Mouse (Mus musculus) layer of hippocampus, adult 9-11 months (tissue): ENCODE data around the gene F13a1.

ENCODE experiments used
- DNase-seq: peaks from one replicate; pipeline ENCODE4 v3.0.0; 2022

The F13a1 gene

GRCm38 (mm10) chr13:37050126-37050525 is at the start of gene F13a1:
Gene F13a1 (minus strand): TSS chr13:37050244.
- no peak for DNase-seq

- DNase-seq: no peak
Observed at GRCm38 (mm10) chr13:37091620-37092019, 41.6 kb upstream of the F13a1 start.

GRCm38 (mm10) chr13:37089104-37089503 is 39.1 kb upstream of the F13a1 start:
- no peak for DNase-seq

GRCm38 (mm10) chr13:37081506-37082241 is 31.6 kb upstream of the F13a1 start:
- peak; percentile 10 for DNase-seq

DNA sequence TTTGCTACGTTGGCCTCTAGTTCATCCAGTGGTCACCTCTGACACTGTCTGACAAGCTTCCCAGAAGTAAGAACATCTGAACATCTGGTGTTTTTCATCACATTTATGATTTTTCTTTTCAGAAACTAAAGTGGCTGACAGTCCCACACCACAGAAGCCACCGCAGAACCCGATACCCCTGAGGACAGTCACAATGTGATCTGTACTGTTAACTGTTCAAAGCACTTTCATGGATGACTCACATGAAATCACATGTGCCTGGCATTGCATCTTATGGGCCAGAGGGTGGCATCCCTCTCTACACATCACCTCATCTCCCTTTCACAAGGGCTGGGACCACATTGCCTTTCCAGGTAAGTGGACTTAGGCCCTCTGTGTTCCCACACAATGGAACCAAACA is 21.3 kb upstream of the F13a1 start:
- no peak for DNase-seq

GRCm38 (mm10) chr13:37070824-37071223 is 20.8 kb upstream of the F13a1 start:
- DNase-seq: no peak

DNA sequence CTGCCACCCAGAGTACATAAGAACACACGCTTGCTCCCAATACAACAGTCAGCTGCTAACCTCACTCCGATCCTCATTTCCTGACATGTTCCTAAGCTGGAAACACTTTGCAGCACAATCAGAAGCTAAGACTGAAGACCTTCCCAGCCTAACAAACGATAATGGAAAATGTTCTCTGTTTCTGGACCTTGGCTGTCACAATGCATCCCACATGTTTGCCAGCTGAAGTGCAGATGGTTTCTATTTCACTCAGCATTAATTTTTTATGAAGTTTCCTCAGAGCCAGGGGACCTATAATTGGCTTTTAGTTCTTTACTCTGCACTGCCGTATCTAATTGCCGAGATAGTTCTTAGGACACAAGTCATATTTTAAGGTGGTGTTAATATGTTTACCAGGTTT is 10.8 kb upstream of the F13a1 start:
- DNase-seq: no peak

DNA sequence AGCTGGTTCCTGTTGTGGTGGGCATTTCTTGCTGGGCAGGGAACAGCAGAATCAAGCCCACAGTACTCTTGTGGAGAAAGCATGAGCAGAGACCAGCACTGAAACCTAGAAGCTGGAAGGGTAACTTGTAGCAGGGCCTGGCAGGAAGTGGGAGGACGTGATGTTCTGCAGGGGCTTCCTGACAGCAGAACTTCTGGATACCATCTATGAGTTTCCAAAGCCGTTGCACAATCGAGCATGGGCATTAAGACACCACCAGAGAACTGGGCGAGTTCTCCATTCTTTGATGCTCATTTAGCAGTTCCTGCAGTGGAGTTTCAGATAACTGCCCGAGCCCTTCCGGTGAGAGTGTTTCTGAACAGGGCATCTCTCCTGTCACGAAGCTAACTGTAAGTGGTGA is 6.6 kb upstream of the F13a1 start:
- DNase-seq: peak; percentile 64

- DNase-seq: no peak
Observed at GRCm38 (mm10) chr13:37049631-37050030, 413 bp downstream of the F13a1 start.

- DNase-seq: no peak
Observed at GRCm38 (mm10) chr13:37049018-37049417, 1.0 kb downstream of the F13a1 start.

DNA sequence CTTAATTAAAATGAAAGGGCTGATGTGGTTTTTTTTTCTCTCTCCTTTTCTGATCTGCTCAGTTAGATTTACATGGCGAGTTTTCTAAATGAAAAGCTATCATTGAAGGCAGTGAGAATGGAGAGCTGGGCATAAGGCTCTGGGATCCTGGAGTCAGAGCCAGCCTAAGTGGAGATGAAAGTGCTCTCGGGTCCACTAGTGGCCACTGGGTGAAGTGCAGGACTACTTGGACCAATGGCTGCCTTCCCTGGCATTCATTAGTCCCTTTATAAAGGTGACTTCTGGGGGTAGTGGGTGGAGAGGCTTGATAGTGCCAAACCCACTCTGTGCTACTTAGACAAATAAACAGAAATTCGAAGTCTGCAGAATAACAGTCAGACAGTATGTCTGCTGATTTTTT is 5.0 kb downstream of the F13a1 start:
- no peak for DNase-seq

DNA sequence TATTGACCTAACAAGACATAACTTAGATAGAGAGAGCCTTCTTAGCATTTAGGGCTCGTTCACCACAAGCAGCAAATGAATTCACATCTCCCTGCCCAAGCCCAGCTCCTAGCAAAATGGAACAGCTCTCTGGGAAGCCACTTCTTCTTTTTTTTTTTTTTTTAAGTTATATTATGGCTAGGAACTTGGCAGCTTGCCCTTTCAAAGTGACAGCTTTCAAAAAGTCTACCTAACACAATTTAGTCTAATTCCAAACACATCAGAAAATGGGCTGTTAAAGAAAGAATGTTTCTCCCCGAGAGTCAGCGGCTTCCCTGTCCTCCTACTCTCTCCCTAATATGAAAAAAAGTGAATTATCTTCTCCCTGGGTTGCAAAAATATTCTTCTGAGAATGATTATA is 15.3 kb downstream of the F13a1 start:
- no peak for DNase-seq

GRCm38 (mm10) chr13:37025996-37026579 is 24.0 kb downstream of the F13a1 start:
- no peak for DNase-seq

DNA sequence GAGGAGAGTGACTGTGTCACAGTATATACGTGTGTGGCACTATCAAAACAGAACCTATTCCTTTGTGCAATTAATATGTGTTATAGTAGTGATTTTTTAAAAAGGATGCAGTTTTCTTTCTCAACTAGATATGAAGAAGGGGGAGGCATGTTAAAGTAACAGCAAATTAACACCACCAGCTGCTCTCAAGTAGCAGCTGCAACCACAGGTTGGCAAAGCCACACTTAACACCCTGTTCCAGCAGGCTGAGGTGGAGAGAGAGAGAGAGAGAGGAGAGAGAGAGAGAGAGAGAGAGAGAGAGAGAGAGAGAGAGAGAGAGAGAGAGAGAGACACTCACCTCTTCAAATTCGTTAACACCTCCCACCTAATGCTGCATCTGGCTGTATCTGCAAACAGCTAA is 28.5 kb downstream of the F13a1 start:
- no peak for DNase-seq

GRCm38 (mm10) chr13:37010771-37011170 is 39.3 kb downstream of the F13a1 start:
- DNase-seq: peak; percentile 6

GRCm38 (mm10) chr13:37006224-37006623 is 43.8 kb downstream of the F13a1 start:
- no peak for DNase-seq

- DNase-seq: no peak
Observed at GRCm38 (mm10) chr13:36999210-36999705, 50.8 kb downstream of the F13a1 start.

GRCm38 (mm10) chr13:36993593-36993992 is 56.5 kb downstream of the F13a1 start:
- no peak for DNase-seq

DNA sequence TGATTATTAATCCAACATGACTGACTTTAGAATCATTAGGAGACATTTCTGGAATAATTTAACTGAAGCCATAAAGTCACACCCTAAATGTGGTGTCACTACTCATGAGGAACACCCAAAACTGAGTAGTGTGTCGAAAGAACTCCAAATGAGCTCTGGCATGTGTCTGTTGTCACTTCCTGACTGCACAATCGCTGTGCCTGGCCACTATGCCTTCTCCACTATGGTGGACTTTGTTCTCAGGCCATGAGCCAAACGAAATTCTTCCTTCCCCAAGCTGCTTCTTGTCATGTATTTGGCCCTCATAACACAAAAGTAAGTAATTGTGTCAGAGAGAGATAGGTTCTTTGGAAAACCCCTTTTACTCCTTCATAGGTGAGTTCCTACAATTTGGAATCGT is 61.7 kb downstream of the F13a1 start:
- DNase-seq: no peak

DNA sequence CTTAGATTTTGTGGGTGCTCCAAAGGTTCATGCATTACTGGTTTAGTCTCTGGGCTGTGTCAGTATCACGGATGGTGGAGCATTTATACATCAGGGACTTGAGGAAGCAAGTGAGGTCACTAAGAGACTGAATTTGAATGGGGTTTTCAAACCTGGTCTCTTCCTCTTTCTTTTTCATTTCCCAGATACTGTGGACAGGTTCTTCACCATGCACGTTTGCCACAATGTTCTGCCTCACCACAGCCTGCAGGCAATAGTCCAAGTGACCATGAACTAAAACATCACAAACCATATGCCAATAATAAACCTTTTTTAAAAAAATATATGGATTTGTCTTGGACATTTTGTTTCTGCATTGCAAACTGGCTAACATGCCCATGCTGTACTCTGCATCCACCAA is 77.0 kb downstream of the F13a1 start:
- no peak for DNase-seq

DNA sequence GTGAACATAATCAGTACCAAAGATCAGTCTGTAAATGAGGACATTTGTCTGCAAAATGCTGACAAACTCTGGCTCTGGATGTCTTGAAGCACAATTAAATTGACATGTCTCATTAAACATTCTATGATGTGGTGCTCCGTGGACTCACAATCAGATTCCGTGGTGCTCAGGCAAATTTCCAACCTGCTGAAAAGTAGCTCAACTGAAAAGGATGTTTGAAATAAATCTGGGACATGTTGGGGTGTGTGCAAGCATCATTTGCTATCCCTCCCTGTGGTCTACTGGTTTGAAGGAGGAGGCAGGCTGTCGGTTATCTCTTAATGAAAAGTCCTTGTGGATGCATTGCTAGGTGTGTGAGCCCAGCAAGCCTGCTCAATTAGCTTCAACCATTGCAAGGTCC is 77.8 kb downstream of the F13a1 start:
- no peak for DNase-seq

- DNase-seq: no peak
Observed at GRCm38 (mm10) chr13:36962926-36963325, 87.1 kb downstream of the F13a1 start.

DNA sequence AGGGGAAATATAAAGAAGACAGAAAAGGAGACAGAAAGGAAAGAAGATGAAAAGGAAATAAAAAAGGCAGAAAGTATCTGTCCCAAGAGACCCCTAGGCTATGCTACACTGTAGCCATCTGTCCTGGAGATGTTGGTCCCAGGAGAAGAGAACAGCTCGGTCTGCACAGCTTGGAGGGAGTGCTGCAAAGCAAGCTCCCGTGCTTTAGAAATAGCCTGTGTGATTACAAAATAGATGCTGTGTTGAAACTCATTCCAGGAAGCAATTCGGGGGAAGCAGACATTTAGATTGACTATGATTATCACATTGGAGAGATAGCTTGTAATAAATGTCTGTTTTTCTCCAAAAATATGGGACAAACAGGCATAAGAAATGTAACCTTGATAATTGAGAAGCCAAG is 91.0 kb downstream of the F13a1 start:
- peak; percentile 79 for DNase-seq

DNA sequence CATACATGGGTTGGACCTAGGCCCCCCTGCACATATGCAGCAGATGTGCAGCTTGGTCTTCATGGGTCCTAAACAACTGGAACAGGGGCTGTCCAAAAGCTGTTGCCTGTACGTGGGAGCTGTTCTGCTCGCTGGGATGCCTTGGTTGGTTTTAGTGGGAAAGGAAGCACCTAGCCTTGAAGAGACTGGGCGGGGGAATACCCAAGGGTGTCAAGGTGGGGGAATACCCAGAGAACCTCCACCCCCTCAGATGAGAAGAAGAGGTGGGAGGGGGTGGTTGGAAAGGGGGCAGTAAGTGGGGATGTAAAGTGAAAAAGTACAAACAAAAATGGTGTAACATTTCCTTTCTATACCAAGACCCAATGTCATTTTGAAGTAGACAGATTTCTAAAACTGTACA is 95.1 kb downstream of the F13a1 start:
- no peak for DNase-seq

DNA sequence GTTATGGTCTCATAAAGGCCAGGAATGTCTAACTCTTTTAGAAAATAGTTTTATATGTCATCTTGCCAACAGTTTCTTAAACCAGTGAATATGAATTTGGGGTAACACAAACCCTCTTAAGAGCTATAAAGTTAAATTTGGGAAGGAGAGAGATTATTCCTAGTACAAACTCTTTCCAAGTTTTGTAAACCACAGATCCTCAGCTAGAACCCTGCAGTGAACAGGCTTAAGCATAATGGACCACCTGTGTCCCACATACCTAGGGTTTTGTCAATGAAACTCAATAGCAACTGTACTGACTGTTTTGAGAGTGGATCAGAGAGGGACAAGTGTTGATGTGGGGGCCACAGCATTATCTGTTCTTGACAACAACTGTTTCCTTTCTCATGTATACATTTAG is 96.4 kb downstream of the F13a1 start:
- DNase-seq: no peak
